Mouse (Mus musculus) hindbrain, embryonic 13.5 days (tissue): ENCODE measurements around the gene Dnah2. TPM values are rescaled to one million over a fixed set of nuclear protein-coding genes. Genes with fewer than 3 reads are reported as not detected.
A peak's percentile ranks its signal among the peaks of the same experiment; 100 is the strongest.

Source experiments
- ATAC-seq: fragments of 200-750 bp; cut with Nextera tagmentation; 2 replicates; pipeline ENCODE4 v1.8.0; 2017; ENCODE audit warnings: moderate TSS enrichment; ENCODE audit not compliant: low FRiP score
- H3K27ac ChIP-seq: fragments of 300-500 bp; sonication (generic); 2 replicates; pipeline ENCODE4 v1.5.1; 2015; ENCODE audit warnings: inconsistent platforms, mild to moderate bottlenecking, moderate library complexity
- H3K27me3 ChIP-seq: fragments of 300-500 bp; sonication (generic); 2 replicates; pipeline ENCODE4 v1.6.1; 2015; ENCODE audit warnings: mild to moderate bottlenecking, inconsistent platforms
- H3K36me3 ChIP-seq: fragments of 300-500 bp; sonication (generic); 2 replicates; pipeline ENCODE4 v1.6.1; 2015; ENCODE audit warnings: mild to moderate bottlenecking, inconsistent platforms
- H3K4me1 ChIP-seq: fragments of 300-500 bp; sonication (generic); replicated peaks from 2 replicates; pipeline ENCODE4 v1.6.1; 2015; ENCODE audit warnings: inconsistent platforms
- H3K4me2 ChIP-seq: fragments of 300-500 bp; sonication (generic); 2 replicates; pipeline ENCODE4 v1.6.1; 2015; ENCODE audit warnings: inconsistent platforms, mild to moderate bottlenecking, moderate library complexity
- H3K4me3 ChIP-seq: fragments of 300-500 bp; sonication (generic); 2 replicates; pipeline ENCODE4 v1.5.1; 2015; ENCODE audit warnings: mild to moderate bottlenecking, inconsistent platforms
- H3K9ac ChIP-seq: fragments of 300-500 bp; sonication (generic); 2 replicates; pipeline ENCODE4 v1.6.1; 2015; ENCODE audit warnings: mild to moderate bottlenecking, inconsistent platforms
- H3K9me3 ChIP-seq: fragments of 300-500 bp; sonication (generic); 2 replicates; pipeline ENCODE4 v1.6.1; 2016; ENCODE audit warnings: inconsistent platforms
- WGBS: fragments of 180-500 bp; shearing (Covaris S2); methylation state at CpG from one replicate; pipeline ENCODE4 v1.1.7; 2015; 5-methylcytosine and 5-hydroxymethylcytosine counted together
- polyA plus RNA-seq: library from polyadenylated mRNA; unstranded; fragments of >200 nt; fragmentation: Nextera tagmentation; extraction: Ambion mirVana; gene quantifications from 2 replicates; pipeline ENCODE4 v1.2.1, GENCODE M21; 2015

Gene Dnah2
- polyA plus RNA-seq, 1 experiment from 2014 or later, result 2.1 TPM

DNA sequence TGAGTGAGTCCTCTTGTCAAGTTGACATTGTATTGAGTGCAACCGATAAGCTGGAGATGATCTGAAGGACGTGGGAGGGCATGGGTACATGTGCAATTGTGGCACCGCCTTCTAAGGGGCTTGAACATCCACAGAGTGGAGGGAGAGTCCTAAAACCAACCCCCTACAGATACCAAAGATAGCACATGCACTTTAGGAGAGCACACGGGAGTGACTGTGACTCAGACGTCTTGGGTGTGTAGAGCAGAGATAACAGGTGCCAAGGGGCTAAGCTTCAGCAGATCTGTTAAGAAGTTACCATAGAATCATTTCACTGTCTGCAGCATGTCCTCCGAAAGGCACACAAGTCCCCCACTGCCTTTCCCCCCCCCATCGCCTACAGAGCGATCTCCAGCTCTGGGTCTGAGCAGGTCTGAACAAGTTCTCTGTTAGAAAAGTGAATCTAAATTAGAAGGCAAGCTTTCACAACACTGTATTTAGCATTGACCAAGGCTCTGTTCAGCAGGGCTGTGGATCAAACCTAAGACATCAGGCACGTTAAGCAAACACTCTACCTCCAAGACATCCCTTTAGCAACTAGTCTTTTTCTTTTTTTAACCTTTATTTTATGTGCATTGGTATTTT lies 27.3 kb downstream of the Dnah2 start:
- ATAC-seq, result no peak
- Histone ChIP-seq H3K4me3 (no peak overlapping the region), H3K9ac (no peak overlapping the region), H3K4me2 (no peak overlapping the region), H3K27ac (no peak overlapping the region), H3K4me1 (peaks cover 13% of the 10 kb centered on the region; the same call in 1 of the 2 replicates), H3K27me3 (no peaks in the 10 kb centered on the region), H3K36me3 (no peaks in the 10 kb centered on the region), H3K9me3 (no peaks in the 10 kb centered on the region)
- 90% methylated on average over 9 of the region's 9 CpGs for WGBS

GRCm38 (mm10) chr11:69519976-69520375 lies 28.9 kb downstream of the Dnah2 start:
- no peaks in the 10 kb centered on the region for H3K36me3 ChIP-seq
- H3K4me1 ChIP-seq, result peaks cover 7% of the 10 kb centered on the region; the same call in 1 of the 2 replicates
- H3K4me3 ChIP-seq, result no peak overlapping the region
- no peak overlapping the region for H3K4me2 ChIP-seq
- H3K9me3 ChIP-seq, result no peaks in the 10 kb centered on the region
- no peaks in the 10 kb centered on the region for H3K27me3 ChIP-seq
- H3K9ac ChIP-seq, result no peak overlapping the region
- no peak for ATAC-seq
- peak overlapping the region; percentile 5; the same call in 1 of the 2 replicates for H3K27ac ChIP-seq
- 87% methylated on average over 4 of the region's 4 CpGs for WGBS

DNA sequence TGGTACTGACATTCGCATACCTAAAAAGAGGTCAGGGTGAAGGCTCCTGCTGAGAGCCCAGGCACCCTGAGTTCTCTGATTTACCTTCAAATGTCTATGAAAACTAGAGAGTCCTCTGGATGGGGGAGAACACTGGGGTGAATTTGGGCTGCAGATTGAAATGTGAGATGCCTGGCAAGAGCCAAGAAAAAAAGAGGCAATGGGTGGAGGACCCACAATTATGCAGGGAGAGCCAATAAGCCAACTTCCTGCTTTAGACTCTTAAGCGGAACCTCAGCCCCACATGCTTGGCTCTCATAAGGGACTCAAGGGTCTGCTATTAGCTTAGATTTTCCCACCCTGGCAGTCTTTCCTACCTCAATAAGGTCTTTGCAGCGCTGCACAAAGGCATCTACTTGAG lies 32.2 kb downstream of the Dnah2 start:
- Histone ChIP-seq H3K9me3 (no peaks in the 10 kb centered on the region), H3K27ac (no peak overlapping the region), H3K9ac (no peak overlapping the region; the same call in 1 of the 2 replicates), H3K4me1 (peaks cover 7% of the 10 kb centered on the region; the same call in 1 of the 2 replicates), H3K4me2 (no peak overlapping the region), H3K4me3 (no peak overlapping the region), H3K27me3 (0 out of 2 replicates have a peak, but pooled peaks cover 6% of the 10 kb centered on the region), H3K36me3 (no peaks in the 10 kb centered on the region)
- no peak for ATAC-seq
- 71% methylated on average over 3 of the region's 3 CpGs for WGBS

- H3K36me3 ChIP-seq, result no peaks in the 10 kb centered on the region
- no peak for ATAC-seq
- 74% methylated on average over 15 of the region's 15 CpGs for WGBS
- peaks cover 7% of the 10 kb centered on the region; the same call in 1 of the 2 replicates for H3K4me1 ChIP-seq
- H3K27ac ChIP-seq, result no peak overlapping the region
- 0 out of 2 replicates have a peak, but pooled peaks cover 6% of the 10 kb centered on the region for H3K27me3 ChIP-seq
- H3K4me3 ChIP-seq, result no peak overlapping the region
- H3K9ac ChIP-seq, result no peak overlapping the region; the same call in 1 of the 2 replicates
- H3K9me3 ChIP-seq, result no peaks in the 10 kb centered on the region
- no peak overlapping the region for H3K4me2 ChIP-seq
Measured at GRCm38 (mm10) chr11:69516151-69516640, 32.7 kb downstream of the Dnah2 start.

GRCm38 (mm10) chr11:69513840-69514239 lies 35.1 kb downstream of the Dnah2 start:
- H3K27me3 ChIP-seq, result 0 out of 2 replicates have a peak, but pooled peaks cover 6% of the 10 kb centered on the region
- no peak overlapping the region for H3K4me2 ChIP-seq
- H3K9ac ChIP-seq, result no peak overlapping the region
- no peaks in the 10 kb centered on the region for H3K4me1 ChIP-seq
- ATAC-seq, result peak; percentile 69; the same call in 1 of the 2 replicates
- H3K9me3 ChIP-seq, result no peaks in the 10 kb centered on the region
- H3K27ac ChIP-seq, result no peak overlapping the region
- no peaks in the 10 kb centered on the region for H3K36me3 ChIP-seq
- no peak overlapping the region for H3K4me3 ChIP-seq
- WGBS, result 11% methylated on average over 6 of the region's 6 CpGs

GRCm38 (mm10) chr11:69510796-69511496 lies 38.0 kb downstream of the Dnah2 start:
- Histone ChIP-seq H3K4me3 (no peak overlapping the region), H3K9me3 (no peaks in the 10 kb centered on the region), H3K4me1 (no peaks in the 10 kb centered on the region), H3K27ac (no peak overlapping the region), H3K4me2 (no peak overlapping the region), H3K36me3 (no peaks in the 10 kb centered on the region), H3K9ac (peak overlapping the region; percentile 15; the same call in 1 of the 2 replicates), H3K27me3 (0 out of 2 replicates have a peak, but pooled peaks cover 6% of the 10 kb centered on the region)
- WGBS, result 59% methylated on average over 7 of the region's 7 CpGs
- ATAC-seq, result no peak

GRCm38 (mm10) chr11:69503863-69504280 lies 45.0 kb downstream of the Dnah2 start:
- Histone ChIP-seq H3K4me1 (no peaks in the 10 kb centered on the region), H3K27ac (no peak overlapping the region), H3K9ac (no peak overlapping the region), H3K4me3 (no peak overlapping the region), H3K9me3 (no peaks in the 10 kb centered on the region), H3K36me3 (no peaks in the 10 kb centered on the region), H3K27me3 (no peaks in the 10 kb centered on the region), H3K4me2 (no peak overlapping the region)
- ATAC-seq, result no peak
- 46% methylated on average over 4 of the region's 4 CpGs for WGBS

GRCm38 (mm10) chr11:69501555-69501954 lies 47.4 kb downstream of the Dnah2 start:
- H3K4me3 ChIP-seq, result no peak overlapping the region
- H3K36me3 ChIP-seq, result no peaks in the 10 kb centered on the region
- no peak overlapping the region for H3K9ac ChIP-seq
- H3K9me3 ChIP-seq, result no peaks in the 10 kb centered on the region
- H3K27me3 ChIP-seq, result no peaks in the 10 kb centered on the region
- no peak overlapping the region for H3K4me2 ChIP-seq
- no peak for ATAC-seq
- H3K27ac ChIP-seq, result no peak overlapping the region
- no peaks in the 10 kb centered on the region for H3K4me1 ChIP-seq
- WGBS, result 64% methylated on average over 9 of the region's 9 CpGs

DNA sequence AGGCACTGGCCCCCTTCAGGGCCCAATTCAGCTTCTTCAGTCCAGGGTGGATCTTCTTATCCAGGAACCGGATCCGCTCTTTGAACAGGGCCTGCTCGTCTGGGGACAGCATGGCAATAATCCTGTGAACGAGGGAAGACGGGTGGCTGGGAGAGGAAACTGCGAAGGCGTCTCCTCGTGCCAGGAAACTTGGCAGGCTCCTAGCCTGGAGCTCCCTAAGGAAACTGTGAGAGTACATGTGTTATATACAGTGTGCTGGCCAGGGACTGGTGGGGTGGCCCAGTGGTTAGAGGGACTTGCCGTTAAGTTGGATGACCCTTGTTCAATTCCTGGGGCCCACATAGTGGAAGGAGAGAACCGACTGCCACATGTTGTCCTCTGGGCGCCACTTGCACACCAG lies 49.8 kb downstream of the Dnah2 start:
- Histone ChIP-seq H3K36me3 (no peaks in the 10 kb centered on the region), H3K9ac (no peak overlapping the region), H3K4me2 (no peak overlapping the region), H3K27me3 (no peaks in the 10 kb centered on the region), H3K9me3 (no peaks in the 10 kb centered on the region), H3K4me1 (no peaks in the 10 kb centered on the region), H3K27ac (no peak overlapping the region), H3K4me3 (no peak overlapping the region)
- 94% methylated on average over 11 of the region's 11 CpGs for WGBS
- ATAC-seq, result no peak

- H3K27ac ChIP-seq, result no peak overlapping the region
- WGBS, result 83% methylated on average over 7 of the region's 7 CpGs
- no peak overlapping the region for H3K9ac ChIP-seq
- H3K4me3 ChIP-seq, result no peak overlapping the region
- no peak for ATAC-seq
- no peaks in the 10 kb centered on the region for H3K9me3 ChIP-seq
- H3K4me2 ChIP-seq, result no peak overlapping the region
- no peaks in the 10 kb centered on the region for H3K4me1 ChIP-seq
- H3K36me3 ChIP-seq, result no peaks in the 10 kb centered on the region
- H3K27me3 ChIP-seq, result no peaks in the 10 kb centered on the region
Measured at GRCm38 (mm10) chr11:69491711-69492110, 57.2 kb downstream of the Dnah2 start.

- H3K9me3 ChIP-seq, result no peaks in the 10 kb centered on the region
- no peak overlapping the region for H3K27ac ChIP-seq
- ATAC-seq, result no peak
- 84% methylated on average over 2 of the region's 2 CpGs for WGBS
- H3K9ac ChIP-seq, result no peak overlapping the region
- H3K4me2 ChIP-seq, result no peak overlapping the region
- no peak overlapping the region for H3K4me3 ChIP-seq
- no peaks in the 10 kb centered on the region for H3K4me1 ChIP-seq
- H3K36me3 ChIP-seq, result no peaks in the 10 kb centered on the region
- no peaks in the 10 kb centered on the region for H3K27me3 ChIP-seq
Measured at GRCm38 (mm10) chr11:69490898-69491297, 58.0 kb downstream of the Dnah2 start.

GRCm38 (mm10) chr11:69487474-69487873 lies 61.4 kb downstream of the Dnah2 start:
- ATAC-seq, result no peak
- Histone ChIP-seq H3K36me3 (no peaks in the 10 kb centered on the region), H3K4me2 (no peak overlapping the region), H3K9me3 (no peaks in the 10 kb centered on the region), H3K4me3 (no peak overlapping the region), H3K4me1 (no peaks in the 10 kb centered on the region), H3K27ac (no peak overlapping the region), H3K9ac (no peak overlapping the region), H3K27me3 (no peaks in the 10 kb centered on the region)
- 86% methylated on average over 2 of the region's 2 CpGs for WGBS
